8 mouse cellular contexts compared by ENCODE assay signal in genomic region chr3:116614295-116614892, GRCm38 (mm10). TPM values are rescaled to one million over a fixed set of nuclear protein-coding genes. Genes with fewer than 3 reads are reported as not detected.
DNase-seq lines count a peak whose midpoint lies in the region; ATAC-seq and TF ChIP-seq lines count a peak whose summit lies in the region.

Trmt13 (minus strand) TSS chr3:116614587.

- no peak for TF ChIP-seq POLR2A in ES-Bruce4 (IDR thresholded peaks at IDR 0.05; ENCODE audit: insufficient read depth, low read length)

- H3K9me3 ChIP-seq in ES-Bruce4 (replicated peaks; ENCODE audit: control insufficient read depth, insufficient read depth, low read length, poor library complexity, severe bottlenecking): no peaks in the 10 kb centered on the region
- H3K9me3 ChIP-seq in stomach, embryonic 14.5 days (ENCODE audit: control insufficient read depth, low read depth, low read length): no peaks in the 10 kb centered on the region

- no peaks in the 10 kb centered on the region for H3K27me3 ChIP-seq in ES-Bruce4 (ENCODE audit: control insufficient read depth, insufficient read depth, low read length, poor library complexity, severe bottlenecking)
- no peaks in the 10 kb centered on the region for H3K27me3 ChIP-seq in stomach, embryonic 14.5 days (ENCODE audit: control insufficient read depth, insufficient read depth, low read length)

- H3K27ac ChIP-seq in ES-Bruce4 (ENCODE audit: insufficient read depth, low read length): no peak within 1 kb of the TSS
- peak within 1 kb of the TSS; percentile 88 for H3K27ac ChIP-seq in layer of hippocampus, adult 2 months
- peak within 1 kb of the TSS; percentile 48 for H3K27ac ChIP-seq in stomach, embryonic 14.5 days (ENCODE audit: low read length)

- ATAC-seq in stomach, embryonic 14.5 days (ENCODE audit: insufficient number of reproducible peaks, insufficient read depth, low FRiP score, low read depth): peak; percentile 77

- H3K4me2 ChIP-seq in stomach, embryonic 14.5 days (replicated peaks; ENCODE audit: low read depth, low read length): no peak within 1 kb of the TSS

- WGBS in stomach, embryonic 14.5 days: 64% methylated on average over 10 of the region's 10 CpGs

- no peaks in the 10 kb centered on the region; the same call in none of the 2 replicates for H3K36me3 ChIP-seq in ES-Bruce4 (ENCODE audit: control insufficient read depth, insufficient read depth, low read length, poor library complexity, severe bottlenecking)
- peaks cover 28% of the 10 kb centered on the region for H3K36me3 ChIP-seq in stomach, embryonic 14.5 days (ENCODE audit: control insufficient read depth, insufficient read depth, low read length)

- TF ChIP-seq CTCF in ES-Bruce4 (IDR thresholded peaks at IDR 0.05; ENCODE audit: low read depth, low read length): no peak
- no peak for TF ChIP-seq CTCF in layer of hippocampus, adult 2 months (conservative IDR thresholded peaks at IDR 0.05)

- DNase-seq in adrenal gland, adult 18-20 months (ENCODE audit: low spot score in 2 of 2): no peak
- DNase-seq in adrenal gland, adult (ENCODE audit: inconsistent age in 2 of 2, low spot score in 1 of 2): no peak
- DNase-seq in fibroblast of lung, adult 2 months (ENCODE audit: low read depth): peak; percentile 61
- DNase-seq in layer of hippocampus, adult 2 months (ENCODE audit: low spot score in 2 of 2): no peak
- DNase-seq in lung, adult 18-20 months: peak; percentile 34 to 58
- no peak for DNase-seq in spleen, postnatal 4 days (ENCODE audit: low spot score in 2 of 2)

- H3K4me1 ChIP-seq in ES-Bruce4 (ENCODE audit: control insufficient read depth, insufficient read depth, low read length): no peaks in the 10 kb centered on the region
- H3K4me1 ChIP-seq in stomach, embryonic 14.5 days (ENCODE audit: control insufficient read depth, insufficient read depth, low read length): no peaks in the 10 kb centered on the region

- H3K4me3 ChIP-seq in ES-Bruce4 (ENCODE audit: low read depth, low read length): no peak within 1 kb of the TSS
- peak within 1 kb of the TSS; percentile 45 for H3K4me3 ChIP-seq in layer of hippocampus, adult 2 months
- H3K4me3 ChIP-seq in stomach, embryonic 14.5 days (ENCODE audit: low read depth, low read length): no peak within 1 kb of the TSS

- TF ChIP-seq EP300 in ES-Bruce4 (IDR thresholded peaks at IDR 0.05; ENCODE audit: insufficient read depth, low read depth, low read length): no peak

- no peak within 1 kb of the TSS for H3K9ac ChIP-seq in ES-Bruce4 (ENCODE audit: low read depth, poor library complexity, severe bottlenecking)
- no peak within 1 kb of the TSS for H3K9ac ChIP-seq in stomach, embryonic 14.5 days (replicated peaks; ENCODE audit: low read depth, low read length)

RNA-seq across cellular contexts. Expression of gene Trmt13, which starts in this region (rescaled TPM):
- total RNA-seq in adrenal gland, adult 18-20 months (2021): 10 to 100 TPM; 10.2 to 12.7 TPM
- 32.3 and 32.8 TPM in 2 replicates for polyA plus RNA-seq in ES-Bruce4 (2011; ENCODE audit: insufficient read depth, insufficient read length, low read depth, missing spikeins)
- 10 to 100 TPM; 17.9 to 24.4 TPM for total RNA-seq in layer of hippocampus, adult 2 months (2021)
- polyA plus RNA-seq in stomach, embryonic 14.5 days (2014; fragmentation: Nextera tagmentation; extraction: Ambion mirVana): 33.5 and 36.6 TPM in 2 replicates

Comparison
In these comparisons a context has a peak if more than half of its experiments do, and no peak if none do; other contexts are left out.
1. DNase-seq: peak in fibroblast of lung, adult 2 months (single experiment) and lung, adult 18-20 months (2 of 2); none in adrenal gland, adult 18-20 months (0 of 2), adrenal gland, adult (0 of 2), layer of hippocampus, adult 2 months (0 of 2) and spleen, postnatal 4 days (0 of 2).